Mouse (Mus musculus) right cerebral cortex, postnatal 36 days (tissue): ENCODE results near the gene Dnajc5.

Experiments used
- DNase-seq, 2 experiments: peaks; one replicate each; pipeline ENCODE4 v3.0.0; 2022; ENCODE audit warnings: low spot score in 2 of 2, mixed read lengths in 1 of 2

The Dnajc5 gene

DNA sequence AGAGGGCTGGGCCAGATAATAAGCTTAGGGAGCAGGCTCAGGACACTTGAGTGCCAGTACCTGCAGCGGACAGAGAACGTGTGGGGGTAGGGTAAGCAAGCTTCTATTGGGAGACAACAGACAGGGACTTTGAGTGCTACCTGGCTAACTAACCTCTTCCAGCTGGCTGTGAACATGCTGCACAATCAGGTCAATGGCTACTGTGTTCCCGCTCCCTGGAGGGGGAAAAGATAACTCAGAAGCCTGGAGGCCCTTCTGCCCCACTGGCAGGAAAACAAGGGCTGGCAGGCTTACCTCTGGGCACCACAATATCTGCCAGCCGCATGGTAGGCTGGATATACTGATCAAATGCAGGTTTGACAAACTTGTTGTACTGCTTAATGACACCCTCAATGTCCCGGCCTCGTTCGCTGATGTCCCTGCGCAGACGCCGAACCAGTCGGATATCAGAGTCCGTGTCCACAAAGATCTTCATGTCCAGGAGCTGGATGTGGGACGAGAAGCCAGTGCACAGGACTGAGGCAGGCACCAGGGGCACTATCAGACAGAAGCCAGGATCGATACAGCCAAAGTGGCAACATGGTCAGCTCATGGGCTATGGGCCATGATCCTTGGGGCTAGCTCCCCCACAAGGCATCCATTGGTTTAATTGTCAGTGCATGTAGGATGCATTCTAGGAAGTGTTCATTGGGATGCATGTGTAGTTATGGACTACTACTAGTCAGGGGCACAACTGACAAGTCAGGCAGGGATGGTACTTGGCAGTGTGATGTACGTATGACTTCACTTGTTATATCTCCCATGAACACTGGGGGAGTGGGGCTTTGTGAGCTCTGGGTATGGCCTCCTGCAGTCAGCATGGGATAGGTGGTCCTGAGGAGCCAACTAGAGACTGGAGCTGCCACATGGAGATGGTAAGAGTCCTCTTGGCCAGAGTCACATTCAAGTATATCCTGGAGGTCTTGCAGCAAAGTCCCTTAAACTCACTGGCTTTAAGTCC, 52.9 kb downstream of the Dnajc5 start:
- no peak for DNase-seq

DNA sequence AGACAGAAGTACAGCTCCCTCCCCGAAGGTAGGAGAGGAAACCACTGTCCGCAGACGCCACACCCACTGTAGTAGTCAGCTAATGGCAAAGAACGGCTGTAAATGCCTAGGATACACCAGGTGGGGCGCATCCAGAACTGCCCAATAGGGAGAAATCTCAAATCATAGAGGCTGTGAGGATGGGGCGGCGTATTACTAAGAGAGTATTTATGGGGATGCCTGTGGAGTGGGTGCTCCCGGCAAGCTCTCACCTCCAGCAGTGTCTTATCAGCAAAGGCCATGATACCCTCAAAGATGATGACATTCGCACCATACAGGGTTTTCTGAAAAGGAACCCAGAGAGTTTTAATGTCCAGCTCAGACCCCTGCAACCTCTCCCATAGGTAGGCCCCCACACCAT, 53.7 kb downstream of the Dnajc5 start:
- DNase-seq, result no peak

DNA sequence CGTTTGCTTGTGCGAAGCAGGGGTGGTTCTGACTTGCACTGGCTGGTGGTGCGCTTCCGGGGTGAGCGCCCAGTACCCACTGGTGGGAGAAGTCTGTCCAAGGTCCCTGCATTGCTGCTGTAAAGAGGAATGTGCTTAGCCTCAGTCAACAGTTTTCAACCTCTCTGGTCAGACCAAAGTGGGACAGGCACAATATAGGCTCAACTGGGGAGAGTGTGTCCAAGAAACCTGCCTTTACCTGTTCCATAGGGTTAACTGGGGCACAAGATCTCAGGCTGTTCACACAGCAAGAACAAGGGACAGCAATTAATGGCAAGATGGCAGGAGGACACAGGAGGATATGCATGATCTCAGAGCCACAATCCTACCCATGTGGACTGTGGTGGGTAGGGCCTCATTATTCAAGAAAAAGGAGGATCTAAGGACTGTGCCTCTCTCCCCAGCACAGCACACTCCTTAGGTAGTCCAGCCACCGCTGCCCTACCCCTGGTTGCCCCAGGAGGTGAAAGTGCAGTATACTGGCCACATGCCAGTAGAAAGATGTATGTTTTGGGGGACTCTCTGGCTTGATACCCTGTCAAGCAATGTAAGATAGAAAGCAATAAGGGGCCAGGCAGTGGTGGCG, 54.7 kb downstream of the Dnajc5 start:
- no peak for DNase-seq

DNA sequence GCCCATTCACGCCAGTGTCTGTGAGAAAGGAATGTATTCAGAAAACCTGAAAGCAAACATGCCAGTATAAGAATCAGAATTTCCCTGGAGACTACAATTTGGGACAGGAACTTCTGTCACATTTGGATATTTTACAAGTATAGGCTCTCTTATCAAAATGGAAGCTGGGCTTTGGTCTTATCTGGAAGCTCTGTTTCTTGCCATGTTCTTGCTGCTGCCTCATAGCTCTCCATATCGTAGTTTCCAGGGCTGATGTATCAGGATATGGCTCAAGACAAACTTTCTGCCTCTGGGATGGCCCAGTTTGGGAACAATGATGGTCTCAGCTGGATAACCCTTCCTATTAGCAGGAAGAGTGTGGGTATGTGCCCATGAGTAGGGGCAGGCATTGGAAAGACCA, 56.3 kb downstream of the Dnajc5 start:
- DNase-seq, result no peak

DNA sequence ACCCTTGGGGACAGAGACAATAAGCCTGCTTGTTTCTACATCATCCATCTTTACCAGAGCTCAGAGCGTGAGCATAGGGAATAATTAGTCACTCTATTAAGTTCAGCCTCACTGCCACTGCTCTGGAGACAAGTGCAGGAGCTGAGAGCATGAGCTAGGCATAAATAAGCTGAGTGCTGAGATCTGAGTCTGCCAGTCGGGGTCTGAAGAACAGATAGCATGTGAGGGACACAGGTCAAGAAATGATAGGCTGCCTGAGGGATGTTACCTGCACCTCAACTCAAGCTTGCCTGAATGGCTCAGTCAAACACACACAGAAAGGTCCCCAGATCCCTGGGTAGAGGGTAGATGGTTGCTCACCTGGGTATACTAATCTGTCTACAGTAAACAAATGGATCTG, 56.8 kb downstream of the Dnajc5 start:
- DNase-seq, result no peak

DNA sequence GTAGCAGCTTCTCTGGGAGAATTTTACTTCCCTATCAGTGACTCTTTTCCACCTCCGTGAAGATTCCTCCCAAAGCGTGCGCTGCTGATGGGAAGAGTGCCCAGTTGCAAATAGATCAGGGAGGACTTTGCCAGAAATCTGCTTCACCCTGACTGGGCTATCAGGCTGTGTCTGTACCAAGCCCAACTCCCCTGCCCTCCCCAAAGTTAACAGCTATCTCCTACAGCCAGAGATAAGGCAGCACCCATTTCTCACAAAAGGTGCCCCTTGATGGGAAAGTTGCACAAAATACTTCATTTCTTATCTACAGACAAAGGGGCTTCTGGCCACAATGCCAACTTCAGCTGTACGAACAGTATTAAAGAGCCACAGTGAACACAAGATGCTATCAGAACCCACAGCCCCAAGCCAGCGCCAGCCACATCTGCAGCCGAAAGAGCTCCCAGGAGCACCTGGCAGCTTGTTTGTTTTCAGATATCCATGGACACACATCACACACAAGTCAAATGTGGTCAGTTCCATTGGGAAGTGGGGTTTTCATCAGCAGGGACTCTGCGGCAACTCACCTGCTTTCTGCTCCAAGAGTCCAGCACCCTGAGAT, 57.8 kb downstream of the Dnajc5 start:
- no peak for DNase-seq

DNA sequence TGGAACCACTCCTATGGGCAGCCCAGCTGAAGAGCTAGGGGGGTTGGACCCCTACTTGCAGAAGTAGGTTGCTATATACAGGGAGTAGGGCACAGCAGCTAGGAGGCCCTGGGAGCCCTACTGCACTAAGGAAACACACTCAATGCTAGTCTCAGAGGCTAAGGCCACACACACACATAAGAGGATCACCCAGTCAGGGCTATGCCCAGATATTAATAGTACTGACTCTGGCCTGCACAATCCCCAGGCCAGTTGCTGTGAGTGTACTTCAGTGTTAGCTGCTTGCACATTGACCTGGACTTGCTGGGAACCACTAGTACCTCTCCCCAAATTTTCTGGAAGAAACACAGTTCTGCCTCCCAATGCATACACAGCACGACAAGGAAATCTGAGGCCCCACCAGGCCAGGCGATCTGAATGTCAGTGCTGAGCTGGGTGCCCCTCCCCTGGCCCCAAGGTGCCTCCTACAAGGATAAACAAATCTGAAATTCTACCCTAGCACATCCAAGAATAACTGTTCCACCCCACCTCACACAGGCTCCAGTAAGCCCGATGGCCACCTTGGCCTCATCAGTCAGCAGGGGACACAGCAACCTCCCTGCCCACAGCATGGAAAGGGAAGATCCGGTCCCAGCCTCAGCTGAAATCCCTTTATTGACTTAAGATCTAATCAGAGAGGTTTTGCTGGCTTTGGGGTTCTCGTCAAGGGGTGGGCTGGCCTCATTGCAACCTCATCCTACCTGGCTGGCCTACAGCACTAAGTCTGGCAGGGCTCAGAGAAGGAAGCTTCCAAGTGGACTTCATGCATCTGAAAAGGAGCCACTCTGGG, 58.7 kb downstream of the Dnajc5 start:
- no peak for DNase-seq

DNA sequence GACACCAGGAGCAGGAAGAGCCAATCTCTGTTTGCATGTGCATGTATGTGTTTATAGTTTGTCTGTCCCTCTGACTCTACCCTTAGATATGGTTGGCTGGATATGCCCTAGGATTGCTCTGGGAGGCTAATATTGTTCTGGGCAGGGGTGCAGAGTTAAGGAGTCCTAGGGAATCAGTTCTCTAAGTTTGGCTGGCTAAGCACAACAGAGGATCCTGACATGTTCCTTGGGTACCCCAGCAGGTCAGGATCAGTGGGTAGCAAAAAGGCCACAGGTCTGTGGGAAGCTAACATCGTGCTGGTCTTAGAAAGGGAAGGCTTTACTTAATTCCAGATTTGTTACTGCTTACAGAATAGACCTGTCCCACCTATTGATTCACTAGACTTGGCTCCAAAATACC, 59.4 kb downstream of the Dnajc5 start:
- DNase-seq, result no peak

DNA sequence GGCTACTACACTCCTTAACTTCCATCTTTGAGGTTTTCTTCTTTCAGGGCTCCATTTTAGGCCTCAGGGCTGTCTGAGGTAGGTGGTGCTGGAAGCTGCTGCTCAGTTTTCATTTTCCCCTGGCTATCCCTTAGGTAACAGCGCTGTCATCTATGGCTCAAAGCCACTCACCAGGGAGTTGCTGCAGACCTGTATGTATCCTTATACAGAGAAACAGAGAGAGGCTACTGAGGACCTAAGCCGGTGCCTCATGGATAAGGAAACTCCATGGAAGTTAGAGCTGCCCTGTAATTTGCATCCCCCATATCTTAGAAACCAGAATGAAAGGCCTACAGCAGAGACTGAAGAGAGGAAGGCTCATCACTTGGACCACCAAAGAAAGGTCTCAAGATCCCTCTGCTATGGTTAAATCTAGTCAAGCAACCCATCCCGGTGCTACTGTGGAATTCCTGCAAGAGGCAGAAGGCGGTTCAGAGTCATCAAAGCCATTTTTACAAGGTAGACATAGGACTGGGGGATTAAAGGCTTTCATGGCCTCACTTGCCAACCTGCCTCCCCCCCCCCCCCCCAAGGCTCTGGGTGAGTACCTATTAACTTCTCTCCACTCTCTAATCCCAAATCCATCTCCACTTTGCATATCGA, 60.0 kb downstream of the Dnajc5 start:
- no peak for DNase-seq

DNA sequence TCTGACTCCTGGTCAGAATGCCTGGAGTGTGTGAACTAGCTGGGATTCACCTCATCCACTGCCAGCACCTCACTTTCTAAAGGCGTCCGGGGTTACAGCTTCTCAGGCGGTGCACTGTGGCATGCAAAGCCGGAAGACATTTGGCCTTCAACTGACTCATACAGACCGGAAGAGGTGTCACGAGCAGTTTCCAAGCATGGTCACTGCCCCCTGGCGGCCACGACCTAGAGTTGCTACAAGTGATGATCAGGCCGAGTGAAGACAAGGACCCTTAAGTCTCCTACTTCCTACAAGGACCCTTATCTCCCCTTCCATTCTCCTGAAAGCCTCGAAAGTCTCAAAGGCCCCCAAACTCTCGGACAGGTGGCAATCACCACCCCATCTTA, 60.7 kb downstream of the Dnajc5 start:
- DNase-seq, result peak in 1 of 2 experiments; percentile 71

DNA sequence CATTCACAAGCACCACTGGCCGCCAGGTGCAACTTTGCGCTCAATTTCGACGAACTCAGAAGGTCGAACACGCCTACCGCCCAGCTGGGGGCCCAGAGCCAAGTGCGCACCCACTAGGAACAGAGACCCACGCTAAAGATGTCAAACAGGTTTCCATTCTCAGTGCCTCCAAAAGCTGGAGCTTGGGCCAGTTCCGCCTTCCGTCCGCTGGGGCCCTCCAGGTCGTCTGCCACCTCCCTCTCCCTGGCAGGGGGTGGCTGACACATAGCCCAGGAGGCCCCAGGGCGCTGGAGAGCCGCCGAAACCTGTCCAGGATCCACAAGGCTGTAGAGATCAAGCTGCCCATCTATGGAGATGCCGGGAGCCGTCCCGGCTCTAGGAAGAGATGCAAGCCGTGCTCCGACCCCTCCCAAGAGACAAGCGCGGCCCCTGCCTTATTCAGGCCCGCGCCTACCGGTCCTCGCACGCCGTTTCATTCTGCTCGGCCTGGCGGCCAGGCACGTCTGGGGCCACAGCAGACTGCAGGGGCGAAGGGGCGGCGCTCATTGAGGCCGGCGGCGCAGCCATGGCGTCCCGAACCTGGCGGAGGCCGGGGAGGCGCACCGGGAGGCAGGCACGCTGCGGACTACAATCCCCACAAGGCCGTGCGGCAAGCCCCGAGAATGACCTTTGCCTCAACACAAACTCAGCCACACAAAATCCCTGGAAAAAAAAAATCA, 61.3 kb downstream of the Dnajc5 start:
- peak; percentile 73 to 82 for DNase-seq

DNA sequence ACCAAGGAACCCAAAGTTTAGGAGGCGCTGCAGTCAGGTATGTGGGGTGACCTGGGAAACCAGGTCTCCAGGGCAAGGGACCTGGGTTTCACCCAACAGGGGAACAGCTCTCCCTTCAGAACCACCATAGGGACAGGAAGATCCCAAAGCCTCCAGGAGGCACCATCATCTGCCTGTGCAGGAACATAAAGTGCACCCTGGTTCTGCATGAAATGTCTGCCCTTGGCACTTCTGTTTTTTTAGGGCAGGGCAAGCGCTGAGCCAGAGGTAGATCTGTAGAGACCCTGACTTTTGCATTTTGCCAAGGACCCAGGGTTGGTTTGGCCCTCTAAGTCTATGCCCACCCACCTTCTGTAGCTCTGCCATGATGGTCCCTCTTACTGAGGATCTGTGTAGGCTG, 62.1 kb downstream of the Dnajc5 start:
- DNase-seq, result no peak

DNA sequence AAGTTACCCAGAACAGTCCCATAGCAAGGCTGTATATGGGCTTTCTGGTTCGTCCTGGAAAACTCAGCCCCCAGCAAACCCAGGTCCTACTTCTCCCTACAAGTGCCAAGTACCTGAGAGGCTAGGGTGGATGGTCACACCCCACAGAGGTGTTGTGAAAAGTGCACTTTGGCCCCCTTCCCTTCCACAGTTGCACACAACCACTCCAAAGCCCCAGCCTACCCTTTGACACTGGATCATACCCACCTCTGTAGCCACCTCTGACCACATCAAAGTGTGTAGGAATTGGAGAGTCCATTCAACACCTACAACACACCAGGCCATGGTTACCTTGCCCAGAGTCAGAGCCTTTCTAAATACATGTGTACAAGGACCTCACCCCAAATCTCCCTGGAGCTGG, 62.7 kb downstream of the Dnajc5 start:
- no peak for DNase-seq

DNA sequence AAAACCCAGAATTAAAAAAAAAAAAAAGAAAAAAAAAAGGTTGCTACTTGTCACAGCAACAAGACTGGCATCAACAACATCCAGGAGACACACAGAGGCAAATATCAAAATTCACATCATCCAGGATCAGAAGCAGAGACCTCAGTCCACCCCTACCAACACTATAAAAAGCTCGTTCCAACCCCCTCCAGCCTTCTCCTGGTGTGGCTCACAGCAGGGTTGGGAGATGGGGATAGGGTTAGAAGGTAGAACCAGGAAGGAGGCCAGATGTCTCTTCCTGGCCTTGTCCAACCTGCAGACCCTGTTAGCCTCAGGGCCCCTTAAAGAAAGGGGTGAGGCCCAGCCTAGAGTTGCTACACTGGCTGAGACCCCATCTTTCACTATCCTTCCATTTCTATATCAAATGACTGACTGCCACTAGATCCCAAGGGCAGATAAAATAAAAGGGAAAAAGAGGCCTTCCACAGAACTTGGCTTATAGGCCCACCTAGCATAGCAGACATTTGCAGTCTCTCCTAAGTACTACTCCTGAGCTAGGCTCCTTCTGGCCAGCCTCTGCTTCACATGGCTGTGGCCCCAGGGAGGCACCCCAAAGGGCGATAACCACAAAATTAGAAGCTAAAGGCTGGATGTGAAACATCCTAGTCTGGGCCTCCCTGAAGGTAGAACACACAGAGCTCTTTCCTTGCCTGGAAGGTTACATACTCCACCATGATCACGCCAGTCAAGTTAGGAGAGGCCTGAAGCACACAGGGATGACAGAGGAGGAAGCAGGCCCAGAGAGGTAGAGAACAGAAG, 63.4 kb downstream of the Dnajc5 start:
- no peak for DNase-seq

DNA sequence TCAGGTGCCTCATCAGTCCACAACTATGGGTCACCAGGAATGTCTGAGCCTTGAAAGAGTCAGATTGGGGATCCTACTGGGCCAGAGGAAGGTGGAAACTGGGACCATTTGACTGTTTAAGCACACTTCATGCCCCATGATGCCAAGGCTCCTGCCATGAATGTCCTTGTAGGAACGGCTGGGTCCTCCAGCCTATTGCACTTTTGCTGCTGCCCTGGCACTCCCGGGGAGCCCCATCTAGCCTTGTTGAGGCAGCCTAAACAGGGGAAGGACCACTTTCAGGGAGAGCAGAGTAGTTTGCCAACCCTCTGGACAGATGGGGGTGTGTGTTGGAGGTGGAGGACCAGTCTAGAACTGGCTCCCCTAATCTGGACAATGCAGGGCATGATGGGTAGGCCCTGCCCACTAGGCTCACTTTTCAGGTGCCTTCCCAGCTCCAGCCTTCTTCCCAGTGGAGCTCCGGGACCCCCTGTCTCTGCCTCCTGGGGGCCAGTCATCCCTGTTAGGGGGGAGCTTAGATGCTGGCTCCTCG, 64.2 kb downstream of the Dnajc5 start, which contains the start of gene Uckl1:
Gene Uckl1 (minus strand): TSS at position 482 of the 532 bp plus-strand sequence.
- DNase-seq, result no peak

DNA sequence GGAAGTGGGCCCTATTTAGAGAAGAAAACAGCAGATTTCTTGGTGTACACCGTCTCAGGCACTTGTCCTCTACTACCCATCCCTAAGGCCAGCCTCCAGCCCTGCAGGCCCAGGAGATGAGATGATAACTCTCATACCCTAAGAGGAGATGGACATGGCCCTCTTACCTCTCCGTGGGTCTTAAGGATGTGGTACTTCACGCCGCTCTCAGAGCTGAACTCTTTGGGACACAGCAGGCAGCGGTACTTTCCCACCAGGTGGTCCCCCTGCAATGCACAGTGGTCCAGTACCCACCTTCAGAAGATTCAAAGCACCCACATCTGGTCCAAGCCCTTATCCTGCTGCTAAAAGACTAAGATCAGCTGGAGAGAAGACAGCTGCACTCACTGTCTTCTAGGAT, 65.2 kb downstream of the Dnajc5 start:
- no peak for DNase-seq

DNA sequence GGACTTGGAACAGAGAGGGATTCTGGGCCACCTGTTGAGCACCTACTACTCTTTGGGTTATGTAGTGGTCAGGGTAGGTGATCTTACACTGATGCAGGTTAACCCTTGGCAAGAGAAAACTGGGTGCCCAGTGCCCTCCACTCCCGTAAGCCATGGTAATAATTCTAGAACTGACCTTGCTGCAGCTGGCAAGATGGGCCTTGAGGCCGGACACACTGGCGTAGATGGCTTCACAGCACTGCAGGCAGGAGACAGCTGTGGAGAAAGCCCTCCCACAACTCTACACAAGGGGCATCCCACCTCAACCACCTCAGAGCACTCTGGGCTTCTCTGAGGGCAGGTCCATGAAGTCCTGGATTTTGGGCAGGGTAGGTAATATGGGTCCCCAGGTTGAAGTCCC, 65.8 kb downstream of the Dnajc5 start:
- DNase-seq, result no peak

DNA sequence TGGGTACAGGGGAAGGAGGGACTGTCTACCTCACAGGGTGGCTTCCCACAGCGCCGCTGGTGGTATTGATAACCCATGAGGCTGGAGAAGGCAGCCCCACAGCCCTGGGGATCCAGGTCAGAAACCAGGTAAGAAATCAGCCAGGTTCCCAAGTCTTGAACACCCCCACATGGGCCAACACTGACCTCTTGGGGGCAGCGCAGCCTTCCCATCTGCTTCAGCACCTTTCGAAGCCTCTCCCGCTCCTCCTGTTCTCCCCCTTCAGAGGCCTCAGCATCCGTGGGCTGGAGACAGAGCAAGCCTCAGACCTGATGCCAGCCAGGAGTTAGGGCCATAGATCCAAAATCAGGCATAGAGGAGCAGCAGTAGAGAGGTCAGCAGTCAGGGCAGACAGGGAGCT, 67.5 kb downstream of the Dnajc5 start:
- no peak for DNase-seq

DNA sequence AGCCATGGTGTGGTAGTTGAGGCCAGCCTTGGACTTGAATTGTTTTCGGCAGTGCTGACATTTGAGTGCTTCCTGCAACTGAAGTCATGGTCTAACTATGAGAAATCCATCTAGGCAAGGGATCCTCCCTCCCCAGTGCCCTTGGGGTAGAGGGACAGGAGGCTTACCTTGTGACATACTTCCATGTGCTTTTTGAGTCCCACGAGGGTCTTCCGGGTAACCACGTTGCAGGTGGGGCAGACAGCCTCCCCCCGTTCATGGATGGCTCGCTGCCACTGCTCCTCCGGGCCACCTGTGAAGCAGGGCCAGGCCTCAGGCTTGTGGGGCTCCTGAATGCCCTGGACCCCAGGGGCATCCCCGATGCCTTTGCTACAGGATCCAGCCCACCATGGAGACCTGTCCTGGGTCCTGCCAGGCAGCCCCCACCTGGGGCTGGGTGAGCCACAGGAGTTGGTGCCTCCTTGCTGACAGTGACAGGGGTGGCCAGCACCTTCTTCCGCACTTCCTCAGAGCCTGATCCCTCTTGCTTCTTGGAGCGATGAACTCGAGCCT, 68.0 kb downstream of the Dnajc5 start:
- no peak for DNase-seq
